Comparison of ENCODE assay signal across 8 mouse cellular contexts in genomic region chr16:19760505-19761496, GRCm38 (mm10). TPM values are rescaled to one million over a fixed set of nuclear protein-coding genes. Genes with fewer than 3 reads are reported as not detected.
DNase-seq lines count a peak whose midpoint lies in the region; ATAC-seq and TF ChIP-seq lines count a peak whose summit lies in the region.

No protein-coding gene starts in this region.

- no peak for TF ChIP-seq POLR2A in lung, adult 2 months (IDR thresholded peaks at IDR 0.05; ENCODE audit: borderline replicate concordance, extremely low read depth, low read depth, low read length)

- peaks cover 17% of the 10 kb centered on the region for H3K4me1 ChIP-seq in forebrain, embryonic 13.5 days
- no peaks in the 10 kb centered on the region; the same call in 1 of the 2 replicates for H3K4me1 ChIP-seq in lung, adult 2 months (ENCODE audit: control insufficient read depth, insufficient read depth, low read length)
- peaks cover 14% of the 10 kb centered on the region for H3K4me1 ChIP-seq in neural tube, embryonic 14.5 days (ENCODE audit: control insufficient read depth, insufficient read depth, low read length)

- under 1% methylated on average over 61 of the region's 61 CpGs for WGBS in forebrain, embryonic 13.5 days
- 1% methylated on average over 61 of the region's 61 CpGs for WGBS in lung, adult 2 months
- WGBS in neural tube, embryonic 14.5 days: 1% methylated on average over 61 of the region's 61 CpGs

- no peak for TF ChIP-seq CTCF in lung, adult 2 months (IDR thresholded peaks at IDR 0.05; ENCODE audit: insufficient read depth, low read length)

- peak; percentile 17 for DNase-seq in kidney, adult 18-20 months
- DNase-seq in kidney, adult 11 months: no peak
- peak; percentile 59 for DNase-seq in ZHBTc4 (ENCODE audit: low read depth, low spot score)
- peak; percentile 39 for DNase-seq in hindlimb bud, embryonic 11.5 days (ENCODE audit: extremely low spot score, low read depth, low spot score)
- peak; percentile 34 for DNase-seq in lung, adult 2 months
- peak; percentile 66 for DNase-seq in thymus, postnatal 4 days

- peaks cover 17% of the 10 kb centered on the region for H3K36me3 ChIP-seq in forebrain, embryonic 13.5 days (ENCODE audit: poor library complexity, severe bottlenecking)
- peaks cover 9% of the 10 kb centered on the region; the same call in 1 of the 2 replicates for H3K36me3 ChIP-seq in neural tube, embryonic 14.5 days (ENCODE audit: control insufficient read depth, insufficient read depth, low read length)

- peak overlapping the region; percentile 77 for H3K4me3 ChIP-seq in forebrain, embryonic 13.5 days
- peak overlapping the region; percentile 66 for H3K4me3 ChIP-seq in lung, adult 2 months (replicated peaks; ENCODE audit: extremely low read depth, low read depth, low read length)
- peak overlapping the region; percentile 82 for H3K4me3 ChIP-seq in neural tube, embryonic 14.5 days (ENCODE audit: low read depth, low read length)

- peak; percentile 88 for ATAC-seq in forebrain, embryonic 13.5 days
- peak; percentile 86 for ATAC-seq in neural tube, embryonic 14.5 days (ENCODE audit: low read depth)

- no peaks in the 10 kb centered on the region for H3K27me3 ChIP-seq in forebrain, embryonic 13.5 days
- H3K27me3 ChIP-seq in neural tube, embryonic 14.5 days (ENCODE audit: control insufficient read depth, insufficient read depth, low read length): no peaks in the 10 kb centered on the region

- peak overlapping the region; percentile 90 for H3K27ac ChIP-seq in forebrain, embryonic 13.5 days
- peak overlapping the region; percentile 86 for H3K27ac ChIP-seq in neural tube, embryonic 14.5 days (ENCODE audit: low read depth, low read length)

- peak overlapping the region; percentile 97 for H3K9ac ChIP-seq in forebrain, embryonic 13.5 days
- H3K9ac ChIP-seq in neural tube, embryonic 14.5 days (replicated peaks; ENCODE audit: low read depth, low read length): peak overlapping the region; percentile 95

- H3K9me3 ChIP-seq in forebrain, embryonic 13.5 days (replicated peaks): no peaks in the 10 kb centered on the region
- no peaks in the 10 kb centered on the region for H3K9me3 ChIP-seq in neural tube, embryonic 14.5 days (ENCODE audit: control insufficient read depth, low read length)

- H3K4me2 ChIP-seq in forebrain, embryonic 13.5 days: peak overlapping the region; percentile 79
- H3K4me2 ChIP-seq in neural tube, embryonic 14.5 days (ENCODE audit: low read depth, low read length): peak overlapping the region; percentile 79

RNA-seq across cellular contexts. Expression of gene B3gnt5, which starts 0.8 kb away (rescaled TPM):
- polyA plus RNA-seq in forebrain, embryonic 13.5 days (2015; fragmentation: Nextera tagmentation; extraction: Ambion mirVana): 50.0 and 59.7 TPM in 2 replicates
- 1.0 and 1.5 TPM in 2 replicates for polyA plus RNA-seq in lung, adult 2 months (2012; rRNA removed)
- polyA plus RNA-seq in neural tube, embryonic 14.5 days (2014; fragmentation: Nextera tagmentation; extraction: Ambion mirVana): 51.5 TPM in 2 replicates

RNA-seq across cellular contexts. Expression of gene Lamp3, which starts 54.6 kb away (rescaled TPM):
- not detected in 2 replicates for polyA plus RNA-seq in forebrain, embryonic 13.5 days (2015; fragmentation: Nextera tagmentation; extraction: Ambion mirVana)
- 61.4 and 94.6 TPM in 2 replicates for polyA plus RNA-seq in lung, adult 2 months (2012; rRNA removed)
- polyA plus RNA-seq in neural tube, embryonic 14.5 days (2014; fragmentation: Nextera tagmentation; extraction: Ambion mirVana): not detected in 2 replicates

Comparison
In these comparisons a context has a peak if more than half of its experiments do, and no peak if none do; other contexts are left out.
1. RNA of gene B3gnt5, which starts 0.8 kb away (polyA plus RNA-seq): 51.5 TPM in neural tube, embryonic 14.5 days and 50.0 to 59.7 TPM in forebrain, embryonic 13.5 days; 1.0 to 1.5 TPM in lung, adult 2 months; every median in the first group is over 10 times any median in the second.
2. RNA of gene Lamp3, which starts 54.6 kb away (polyA plus RNA-seq): 61.4 to 94.6 TPM in lung, adult 2 months; not detected in neural tube, embryonic 14.5 days and not detected in forebrain, embryonic 13.5 days; every median in the first group is over 10 times any median in the second.
3. Peak in every context shown above with its lines, with median percentiles within 50 percentile points of each other: H3K4me3 ChIP-seq.